Comparison of ENCODE assay signal across 8 mouse cellular contexts in the genomic region with DNA sequence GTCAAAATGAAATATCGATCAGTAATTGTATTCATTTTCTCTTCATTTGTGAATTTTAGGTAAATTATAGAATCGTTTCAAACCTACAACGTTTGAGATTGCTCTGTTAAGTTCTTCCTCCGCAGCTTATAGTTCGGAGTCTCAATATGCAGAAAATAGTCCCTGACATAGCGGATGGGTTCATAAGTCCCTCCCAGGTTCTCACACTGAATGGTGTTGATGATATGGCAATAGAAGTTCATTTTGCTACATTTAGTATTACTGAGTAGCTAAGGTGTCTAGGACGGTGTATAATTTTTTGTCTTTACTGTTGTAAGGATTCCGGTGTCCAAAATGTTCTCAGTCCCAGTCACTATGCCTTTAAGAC. TPM values are rescaled to one million over a fixed set of nuclear protein-coding genes. Genes with fewer than 3 reads are reported as not detected.
A peak's percentile ranks its signal among the peaks of the same experiment; 100 is the strongest.
DNase-seq lines count a peak whose midpoint lies in the region; ATAC-seq lines count a peak whose summit lies in the region.

No protein-coding gene starts in this region.

- 28% methylated on average over 8 of the region's 8 CpGs for WGBS in heart, embryonic 11.5 days (ENCODE audit: insufficient replicate concordance)
- WGBS in forebrain, embryonic 10.5 days: 25% methylated on average over 8 of the region's 8 CpGs
- WGBS in liver, embryonic 13.5 days (ENCODE audit: insufficient replicate concordance): 22% methylated on average over 8 of the region's 8 CpGs

- DNase-seq in heart, adult 8-10 months (ENCODE audit: low spot score): no peak
- DNase-seq in forebrain, embryonic 10.5 days (ENCODE audit: extremely low spot score, low spot score): no peak
- no peak for DNase-seq in liver, embryonic 13.5 days
- no peak for DNase-seq in right cerebral cortex, postnatal 36 days (ENCODE audit: low spot score in 2 of 2)
- DNase-seq in cerebellum, adult 11 months: no peak
- no peak for DNase-seq in thymus, postnatal 10 days (ENCODE audit: low spot score in 2 of 2)

- H3K27me3 ChIP-seq in heart, embryonic 11.5 days (ENCODE audit: control insufficient read depth, insufficient read depth, low read length): peaks cover 14% of the 10 kb centered on the region
- H3K27me3 ChIP-seq in forebrain, embryonic 10.5 days (ENCODE audit: poor library complexity, severe bottlenecking): peaks cover 34% of the 10 kb centered on the region
- H3K27me3 ChIP-seq in liver, embryonic 13.5 days: no peaks in the 10 kb centered on the region; the same call in 1 of the 2 replicates

- peak overlapping the region; percentile 94 for H3K27ac ChIP-seq in heart, embryonic 11.5 days (ENCODE audit: low read depth, low read length)
- peak overlapping the region; percentile 95 for H3K27ac ChIP-seq in forebrain, embryonic 10.5 days
- H3K27ac ChIP-seq in liver, embryonic 13.5 days: peak overlapping the region; percentile 87

- no peak for ATAC-seq in heart, embryonic 11.5 days (replicated peaks; ENCODE audit: insufficient number of reproducible peaks, low FRiP score, low TSS enrichment)
- peak; percentile 2 for ATAC-seq in CD4-positive, CD25-positive, alpha-beta regulatory T cell, adult 4 months
- ATAC-seq in liver, embryonic 13.5 days (ENCODE audit: low read depth): no peak

- H3K9ac ChIP-seq in heart, embryonic 11.5 days (ENCODE audit: low read depth, low read length): 0 out of 2 replicates have a peak overlapping the region, but pooled peaks have one; percentile 46
- peak overlapping the region; percentile 72 for H3K9ac ChIP-seq in liver, embryonic 13.5 days

- no peaks in the 10 kb centered on the region for H3K36me3 ChIP-seq in heart, embryonic 11.5 days (ENCODE audit: control insufficient read depth, insufficient read depth, low read length)
- no peaks in the 10 kb centered on the region for H3K36me3 ChIP-seq in forebrain, embryonic 10.5 days (replicated peaks)
- no peaks in the 10 kb centered on the region for H3K36me3 ChIP-seq in liver, embryonic 13.5 days

- H3K4me1 ChIP-seq in heart, embryonic 11.5 days (ENCODE audit: control insufficient read depth, insufficient read depth, low read length): no peaks in the 10 kb centered on the region; the same call in 1 of the 2 replicates
- H3K4me1 ChIP-seq in forebrain, embryonic 10.5 days: peaks cover 8% of the 10 kb centered on the region; the same call in 1 of the 2 replicates
- 0 out of 2 replicates have a peak, but pooled peaks cover 6% of the 10 kb centered on the region for H3K4me1 ChIP-seq in liver, embryonic 13.5 days (replicated peaks)

- H3K4me3 ChIP-seq in heart, embryonic 11.5 days (ENCODE audit: low read depth, low read length): peak overlapping the region; percentile 74
- peak overlapping the region; percentile 79 for H3K4me3 ChIP-seq in forebrain, embryonic 10.5 days
- H3K4me3 ChIP-seq in liver, embryonic 13.5 days (replicated peaks): peak overlapping the region; percentile 81

- peak overlapping the region; percentile 52 for H3K4me2 ChIP-seq in heart, embryonic 11.5 days
- peak overlapping the region; percentile 75 for H3K4me2 ChIP-seq in liver, embryonic 13.5 days

- no peaks in the 10 kb centered on the region for H3K9me3 ChIP-seq in heart, embryonic 11.5 days (replicated peaks; ENCODE audit: control insufficient read depth, low read length)
- H3K9me3 ChIP-seq in forebrain, embryonic 10.5 days: peaks cover 10% of the 10 kb centered on the region; the same call in 1 of the 2 replicates
- no peaks in the 10 kb centered on the region for H3K9me3 ChIP-seq in liver, embryonic 13.5 days (replicated peaks)

RNA-seq across cellular contexts. Expression of a gene that starts 1.1 kb away (rescaled TPM):
- polyA plus RNA-seq in heart, embryonic 11.5 days (2014; fragmentation: Nextera tagmentation; extraction: Ambion mirVana): 54.2 and 56.7 TPM in 2 replicates
- total RNA-seq in heart, adult 8-10 months (2022): 100 to 1,000 TPM; 152 to 199 (median 183) TPM
- 10 to 100 TPM; 28.8 to 40.2 TPM for polyA plus RNA-seq in CD4-positive, CD25-positive, alpha-beta regulatory T cell, adult 4 months (2017; shearing (Covaris generic))
- polyA plus RNA-seq in forebrain, embryonic 10.5 days (2016; fragmentation: Nextera tagmentation; extraction: Ambion mirVana): 37.3 and 44.3 TPM in 2 replicates
- polyA plus RNA-seq in liver, embryonic 13.5 days (2015; fragmentation: Nextera tagmentation; extraction: Ambion mirVana): 10.4 and 13.2 TPM in 2 replicates
